ENCODE assay signal across 12 mouse cellular contexts in the genomic region with DNA sequence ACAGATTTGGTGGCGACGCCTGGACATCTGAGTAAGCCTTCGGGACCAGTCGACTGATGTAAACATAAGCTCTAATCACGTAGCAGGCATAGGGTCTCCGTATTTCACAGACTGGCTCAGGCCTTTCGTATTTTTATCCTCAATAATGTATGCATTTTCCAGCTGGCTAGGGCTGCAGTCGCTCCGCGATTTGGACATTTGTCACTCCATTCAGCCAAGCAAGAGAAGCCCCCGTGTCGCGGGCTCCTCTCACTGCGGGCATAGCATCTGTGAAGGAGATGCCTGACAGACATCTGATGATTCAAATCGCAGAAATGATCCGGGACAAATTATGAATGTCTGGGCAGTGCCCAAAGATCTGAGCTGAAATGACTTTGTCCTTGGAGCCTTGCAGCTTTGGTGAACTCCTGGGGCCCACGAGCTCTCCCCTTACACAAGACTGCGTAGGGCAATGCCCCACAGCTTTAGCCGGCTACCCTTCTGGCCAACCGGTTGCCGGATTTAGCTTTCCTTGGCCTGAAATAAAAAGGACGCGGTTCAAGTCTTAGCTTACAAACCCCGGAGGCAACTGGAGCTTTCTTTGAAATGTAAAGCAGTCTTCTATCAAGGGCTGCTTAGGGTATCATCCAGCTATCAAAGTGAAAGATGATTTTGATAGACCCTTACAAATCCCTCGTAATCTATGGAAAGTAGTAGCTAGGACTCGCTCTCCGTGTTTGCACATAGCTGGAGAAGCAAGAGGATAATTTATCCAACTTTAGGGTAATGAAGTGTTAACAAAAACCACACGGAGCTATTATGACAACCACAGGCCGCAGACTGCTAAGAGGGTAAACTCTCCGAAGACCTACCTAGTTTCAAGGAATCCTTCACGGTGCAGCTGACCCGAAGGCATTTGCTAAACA.
DNase-seq lines count a peak whose midpoint lies in the region; ATAC-seq lines count a peak whose summit lies in the region.
"Had no signal": no experiment of that assay in that cellular context is flagged by ENCODE, and none has a peak within 500 bp of the region (broad histone marks: within the 10 kb centered on the region; RNA-seq: fewer than 3 reads in every experiment).

No protein-coding gene starts in this region.

- H3K4me1 ChIP-seq in neural tube, embryonic 11.5 days (ENCODE audit: control insufficient read depth, insufficient read depth, low read length) = no peaks in the 10 kb centered on the region
- peaks cover 20% of the 10 kb centered on the region for H3K4me1 ChIP-seq in midbrain, embryonic 10.5 days

- H3K27me3 ChIP-seq in neural tube, embryonic 11.5 days (ENCODE audit: control insufficient read depth, insufficient read depth, low read length) = no peaks in the 10 kb centered on the region
- no peaks in the 10 kb centered on the region for H3K27me3 ChIP-seq in midbrain, embryonic 10.5 days (ENCODE audit: low read depth, poor library complexity, severe bottlenecking)

- no peak overlapping the region for H3K9ac ChIP-seq in neural tube, embryonic 11.5 days (ENCODE audit: low read length)

- no peaks in the 10 kb centered on the region for H3K9me3 ChIP-seq in neural tube, embryonic 11.5 days (ENCODE audit: control insufficient read depth, low read length)
- H3K9me3 ChIP-seq in midbrain, embryonic 10.5 days (replicated peaks) = no peaks in the 10 kb centered on the region

- peak; percentile 55 to 65 for DNase-seq in cerebellum, postnatal 14 days
- DNase-seq in cerebellum, postnatal 36 days = no peak
- DNase-seq in neural tube, embryonic 11.5 days (ENCODE audit: low spot score) = peak; percentile 12
- no peak for DNase-seq in neural tube, embryonic 10.5 days (ENCODE audit: extremely low spot score, low spot score)
- no peak for DNase-seq in midbrain, embryonic 10.5 days (ENCODE audit: low spot score)
- no peak for DNase-seq in spleen, adult 18-20 months
- DNase-seq in B cell, adult 2 months = no peak
- DNase-seq in thymus, postnatal 10 days (ENCODE audit: low spot score in 2 of 2) = no peak
- DNase-seq: adrenal gland, postnatal 25 days; cerebellum, adult 18-20 months had no signal

- H3K4me2 ChIP-seq in neural tube, embryonic 11.5 days (ENCODE audit: low read depth) = no peak overlapping the region

- WGBS in neural tube, embryonic 11.5 days = 75% methylated on average over 32 of the region's 32 CpGs
- 79% methylated on average over 32 of the region's 32 CpGs for WGBS in midbrain, embryonic 10.5 days

- ATAC-seq in neural tube, embryonic 11.5 days (ENCODE audit: insufficient read depth, low FRiP score, low TSS enrichment) = no peak

- H3K4me3 ChIP-seq in neural tube, embryonic 11.5 days (ENCODE audit: low read depth, low read length) = no peak overlapping the region
- no peak overlapping the region for H3K4me3 ChIP-seq in midbrain, embryonic 10.5 days
- H3K4me3 ChIP-seq: left cerebral cortex, adult 2 months had no signal

- H3K27ac ChIP-seq in neural tube, embryonic 11.5 days (ENCODE audit: low read depth, low read length) = no peak overlapping the region
- H3K27ac ChIP-seq in midbrain, embryonic 10.5 days (replicated peaks) = peak overlapping the region; percentile 69
- H3K27ac ChIP-seq: left cerebral cortex, adult 2 months; macrophage had no signal

- no peaks in the 10 kb centered on the region for H3K36me3 ChIP-seq in neural tube, embryonic 11.5 days (ENCODE audit: control insufficient read depth, insufficient read depth, low read length)
- no peaks in the 10 kb centered on the region for H3K36me3 ChIP-seq in midbrain, embryonic 10.5 days

Comparison
In these comparisons a context has a peak if more than half of its experiments do, and no peak if none do; other contexts are left out.
1. DNase-seq: peak in cerebellum, postnatal 14 days (2 of 2) and neural tube, embryonic 11.5 days (single experiment); none in cerebellum, postnatal 36 days (0 of 2), neural tube, embryonic 10.5 days (single experiment), midbrain, embryonic 10.5 days (single experiment), spleen, adult 18-20 months (0 of 2), B cell, adult 2 months (0 of 2) and thymus, postnatal 10 days (0 of 2).